Mouse (Mus musculus): ENCODE data around the gene Wdr93. TPM values are rescaled to one million over a fixed set of nuclear protein-coding genes. Genes with fewer than 3 reads are reported as not detected.

Wdr93 gene
- polyA plus RNA-seq, 1 experiment from 2014 or later, result 0.32 TPM

- no peak for ATAC-seq (ENCODE audit: low FRiP score, low TSS enrichment)
- WGBS, result 89% methylated on average over 3 of the region's 3 CpGs
- no peaks in the 10 kb centered on the region for H3K4me1 ChIP-seq (ENCODE audit: control insufficient read depth, insufficient read depth, low read length)
- no peaks in the 10 kb centered on the region for H3K27me3 ChIP-seq (ENCODE audit: control insufficient read depth, insufficient read depth, low read length)
- no peak overlapping the region for H3K27ac ChIP-seq (ENCODE audit: low read depth, low read length)
- H3K36me3 ChIP-seq (ENCODE audit: control insufficient read depth, insufficient read depth, low read length), result 0 out of 2 replicates have a peak, but pooled peaks cover 5% of the 10 kb centered on the region
- no peak overlapping the region for H3K4me3 ChIP-seq (ENCODE audit: low read length)
- no peaks in the 10 kb centered on the region; the same call in 1 of the 2 replicates for H3K9me3 ChIP-seq (ENCODE audit: control insufficient read depth, low read length)
- no peak overlapping the region for H3K4me2 ChIP-seq (replicated peaks; ENCODE audit: low read depth, low read length)
- no peak overlapping the region for H3K9ac ChIP-seq (ENCODE audit: low read depth, low read length)
Measured at GRCm38 (mm10) chr7:79828341-79828740, 85.4 kb downstream of the Wdr93 start.

- Histone ChIP-seq H3K9me3 (ENCODE audit: control insufficient read depth, low read length) (no peaks in the 10 kb centered on the region), H3K36me3 (ENCODE audit: control insufficient read depth, insufficient read depth, low read length) (0 out of 2 replicates have a peak, but pooled peaks cover 4% of the 10 kb centered on the region), H3K4me3 (ENCODE audit: low read length) (no peak overlapping the region), H3K4me1 (ENCODE audit: control insufficient read depth, insufficient read depth, low read length) (no peaks in the 10 kb centered on the region), H3K27ac (ENCODE audit: low read depth, low read length) (peak overlapping the region; percentile 43; the same call in 1 of the 2 replicates), H3K9ac (ENCODE audit: low read depth, low read length) (no peak overlapping the region), H3K27me3 (ENCODE audit: control insufficient read depth, insufficient read depth, low read length) (no peaks in the 10 kb centered on the region), H3K4me2 (replicated peaks; ENCODE audit: low read depth, low read length) (no peak overlapping the region)
- 39% methylated on average over 6 of the region's 6 CpGs for WGBS
- peak; percentile 52; the same call in 1 of the 2 replicates for ATAC-seq (ENCODE audit: low FRiP score, low TSS enrichment)
Measured at GRCm38 (mm10) chr7:79831145-79831544, 88.2 kb downstream of the Wdr93 start.

- H3K9ac ChIP-seq (ENCODE audit: low read depth, low read length), result no peak overlapping the region
- H3K4me1 ChIP-seq (ENCODE audit: control insufficient read depth, insufficient read depth, low read length), result no peaks in the 10 kb centered on the region
- no peak overlapping the region for H3K4me3 ChIP-seq (ENCODE audit: low read length)
- no peak overlapping the region for H3K4me2 ChIP-seq (replicated peaks; ENCODE audit: low read depth, low read length)
- peak; percentile 24; the same call in 1 of the 2 replicates for ATAC-seq (ENCODE audit: low FRiP score, low TSS enrichment)
- H3K27me3 ChIP-seq (ENCODE audit: control insufficient read depth, insufficient read depth, low read length), result no peaks in the 10 kb centered on the region
- H3K9me3 ChIP-seq (ENCODE audit: control insufficient read depth, low read length), result no peaks in the 10 kb centered on the region
- no peaks in the 10 kb centered on the region for H3K36me3 ChIP-seq (ENCODE audit: control insufficient read depth, insufficient read depth, low read length)
- 60% methylated on average over 6 of the region's 6 CpGs for WGBS
- peak overlapping the region; percentile 43; the same call in 1 of the 2 replicates for H3K27ac ChIP-seq (ENCODE audit: low read depth, low read length)
Measured at GRCm38 (mm10) chr7:79831585-79831984, 88.6 kb downstream of the Wdr93 start.

- Histone ChIP-seq H3K4me3 (ENCODE audit: low read length) (no peak overlapping the region), H3K4me1 (ENCODE audit: control insufficient read depth, insufficient read depth, low read length) (no peaks in the 10 kb centered on the region), H3K9ac (ENCODE audit: low read depth, low read length) (no peak overlapping the region), H3K27me3 (ENCODE audit: control insufficient read depth, insufficient read depth, low read length) (no peaks in the 10 kb centered on the region), H3K36me3 (ENCODE audit: control insufficient read depth, insufficient read depth, low read length) (no peaks in the 10 kb centered on the region), H3K9me3 (ENCODE audit: control insufficient read depth, low read length) (no peaks in the 10 kb centered on the region), H3K4me2 (replicated peaks; ENCODE audit: low read depth, low read length) (no peak overlapping the region), H3K27ac (ENCODE audit: low read depth, low read length) (no peak overlapping the region)
- ATAC-seq (ENCODE audit: low FRiP score, low TSS enrichment), result 0 out of 2 replicates have a peak, but pooled peaks have one; percentile 34
Measured at GRCm38 (mm10) chr7:79832980-79833379, 90.0 kb downstream of the Wdr93 start.

- H3K4me3 ChIP-seq (ENCODE audit: low read length), result no peak overlapping the region
- H3K4me2 ChIP-seq (replicated peaks; ENCODE audit: low read depth, low read length), result no peak overlapping the region
- no peaks in the 10 kb centered on the region for H3K4me1 ChIP-seq (ENCODE audit: control insufficient read depth, insufficient read depth, low read length)
- H3K9me3 ChIP-seq (ENCODE audit: control insufficient read depth, low read length), result no peaks in the 10 kb centered on the region
- no peak for ATAC-seq (ENCODE audit: low FRiP score, low TSS enrichment)
- H3K27ac ChIP-seq (ENCODE audit: low read depth, low read length), result no peak overlapping the region
- no peaks in the 10 kb centered on the region for H3K27me3 ChIP-seq (ENCODE audit: control insufficient read depth, insufficient read depth, low read length)
- no peaks in the 10 kb centered on the region for H3K36me3 ChIP-seq (ENCODE audit: control insufficient read depth, insufficient read depth, low read length)
- no peak overlapping the region for H3K9ac ChIP-seq (ENCODE audit: low read depth, low read length)
- 93% methylated on average over 6 of the region's 6 CpGs for WGBS
Measured at GRCm38 (mm10) chr7:79835196-79835595, 92.2 kb downstream of the Wdr93 start.

Other genes with a start within 250 kb of the Wdr93 start
- 14.2 and 18.5 TPM in 2 replicates for gene Rhcg, start 125.5 kb upstream of the Wdr93 start, polyA plus RNA-seq (2014; fragmentation: Nextera tagmentation; extraction: Ambion mirVana)
- 12.9 and 17.0 TPM in 2 replicates for gene Ticrr, start 83.0 kb upstream of the Wdr93 start, polyA plus RNA-seq (2014; fragmentation: Nextera tagmentation; extraction: Ambion mirVana)
- gene Kif7, start 27.4 kb upstream of the Wdr93 start, polyA plus RNA-seq (2014; fragmentation: Nextera tagmentation; extraction: Ambion mirVana), result 3.7 and 5.9 TPM in 2 replicates
- 0.07 TPM in 1 of 2 replicates, not detected in the other for gene Plin1, start 10.3 kb upstream of the Wdr93 start, polyA plus RNA-seq (2014; fragmentation: Nextera tagmentation; extraction: Ambion mirVana)
- gene Pex11a, start within 50 bp of the Wdr93 start, polyA plus RNA-seq (2014; fragmentation: Nextera tagmentation; extraction: Ambion mirVana), result 7.4 and 8.0 TPM in 2 replicates
- not detected in 2 replicates for gene Mesp1, start 50.6 kb downstream of the Wdr93 start, polyA plus RNA-seq (2014; fragmentation: Nextera tagmentation; extraction: Ambion mirVana)
- gene Mesp2, start 67.6 kb downstream of the Wdr93 start, polyA plus RNA-seq (2014; fragmentation: Nextera tagmentation; extraction: Ambion mirVana), result 0.57 and 0.64 TPM in 2 replicates
- 23.7 and 39.0 TPM in 2 replicates for gene Anpep, start 117.9 kb downstream of the Wdr93 start, polyA plus RNA-seq (2014; fragmentation: Nextera tagmentation; extraction: Ambion mirVana)
- 33.9 and 39.3 TPM in 2 replicates for gene Ap3s2, start 177.5 kb downstream of the Wdr93 start, polyA plus RNA-seq (2014; fragmentation: Nextera tagmentation; extraction: Ambion mirVana)
- 28.5 and 35.5 TPM in 2 replicates for gene Arpin, start 192.2 kb downstream of the Wdr93 start, polyA plus RNA-seq (2014; fragmentation: Nextera tagmentation; extraction: Ambion mirVana)

All from kidney, embryonic 14.5 days (tissue).